Mouse (Mus musculus): ENCODE measurements at regions not wholly inside any gene's neighbourhood (a gene's known extent, or its start where the extent isn't known, plus 50 kb on each side); places are given as distances from the start of the nearest gene placed in this dataset.

- no peak for DNase-seq (ENCODE audit: low spot score)
Measured at GRCm38 (mm10) chr1:101524447-101524846, 1751.9 kb downstream of the Cntnap5b start.

- DNase-seq (ENCODE audit: low spot score): no peak
Measured at GRCm38 (mm10) chr1:101530001-101530400, 1757.4 kb downstream of the Cntnap5b start.

DNA sequence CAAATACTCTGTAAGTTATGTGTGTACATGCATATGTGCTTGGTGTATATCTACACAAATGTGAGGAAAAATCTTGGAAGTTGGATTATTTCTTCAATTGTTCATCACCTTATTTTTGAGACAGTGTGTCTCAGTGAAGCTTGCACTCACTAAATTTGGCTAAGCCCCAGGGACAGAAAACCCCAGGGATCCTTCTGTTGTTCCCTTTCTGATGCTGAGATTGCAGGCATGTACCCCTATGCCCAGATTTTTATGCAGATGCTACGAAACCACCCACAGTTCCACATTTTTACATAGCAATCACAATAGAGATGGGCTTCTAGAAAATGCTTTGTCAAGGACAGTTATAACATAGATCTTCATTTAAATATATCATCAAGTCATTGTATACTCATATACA is 1799.7 kb downstream of the Cntnap5b start:
- DNase-seq (ENCODE audit: low spot score): no peak

- DNase-seq (ENCODE audit: low spot score): no peak
Measured at GRCm38 (mm10) chr1:101585325-101586028, 1812.9 kb downstream of the Cntnap5b start.

DNA sequence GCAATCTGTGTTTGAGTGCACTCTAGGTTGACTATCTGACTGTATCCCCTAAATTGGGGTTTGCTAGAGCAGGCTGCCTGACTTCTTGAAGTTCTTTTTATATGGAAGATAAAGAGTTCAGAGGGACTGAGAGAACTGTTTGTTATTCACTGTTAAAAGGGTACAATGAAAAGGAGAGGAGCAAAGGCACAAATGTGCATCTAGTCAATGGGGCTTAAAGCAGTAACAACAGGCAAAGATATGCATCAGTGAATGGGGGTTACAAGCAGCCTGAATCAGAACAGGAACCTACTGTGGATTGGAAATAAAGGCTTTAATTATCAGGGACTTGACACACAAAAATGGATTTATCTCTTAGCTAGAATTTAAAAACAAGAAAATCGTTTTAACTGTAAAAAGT is 1855.9 kb downstream of the Cntnap5b start:
- no peak for DNase-seq (ENCODE audit: low spot score)

DNA sequence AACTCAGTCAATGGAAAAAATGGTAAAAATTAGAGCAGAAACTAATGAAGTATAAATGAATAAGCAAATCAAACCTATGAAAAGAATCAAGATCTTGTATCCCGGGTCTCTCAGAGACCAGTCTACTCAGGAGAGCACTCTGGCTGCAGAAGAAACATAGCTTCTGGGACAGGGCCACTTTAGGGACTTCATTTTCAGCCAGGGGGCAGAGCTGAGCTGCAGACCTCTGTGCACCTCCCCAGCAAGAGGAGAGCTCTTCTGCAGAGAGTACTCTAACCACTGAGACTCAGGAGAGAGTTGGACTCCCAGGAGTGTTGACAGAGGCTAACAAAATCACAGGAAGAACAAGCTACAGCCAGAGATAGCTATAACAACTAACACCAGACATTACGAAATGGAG is 1856.4 kb downstream of the Cntnap5b start:
- no peak for DNase-seq (ENCODE audit: low spot score)

GRCm38 (mm10) chr1:101664287-101664686 is 1891.7 kb downstream of the Cntnap5b start:
- DNase-seq (ENCODE audit: low spot score): peak; percentile 12

- DNase-seq (ENCODE audit: low spot score): no peak
Measured at GRCm38 (mm10) chr1:101683772-101684434, 1911.3 kb downstream of the Cntnap5b start.

DNA sequence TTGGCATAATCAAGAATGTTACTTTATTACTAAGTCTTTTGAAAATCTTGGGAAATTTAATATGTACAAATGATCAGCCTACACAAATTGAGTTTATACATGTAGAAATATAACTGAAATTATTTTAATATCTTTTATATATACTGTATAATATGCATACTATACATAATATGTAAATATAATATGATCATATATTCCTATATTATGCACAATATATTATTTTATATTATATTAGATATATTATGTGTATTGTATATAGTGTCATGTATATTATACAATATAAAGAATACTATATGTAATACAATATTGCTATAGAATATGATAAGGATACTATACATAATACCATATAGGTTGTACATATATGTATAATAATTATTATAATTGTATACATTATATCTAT is 1912.4 kb downstream of the Cntnap5b start:
- no peak for DNase-seq (ENCODE audit: low spot score)
